Mouse (Mus musculus) T-helper 17 cell (primary cell): ENCODE measurements around the gene Rbm4.
"Not testable (repeated sequence)": the region's sequence is repeated elsewhere in the genome, so short reads cannot be mapped to it uniquely, and the experiment has no call there.

Experiments used
- in situ Hi-C, 2 experiments: fragments of 300-600 bp; cut with MboI, MseI; formaldehyde crosslinking; loops; 1 replicate in 1 of 2; 2 replicates in 1 of 2; pipeline ENCODE4 v1.15.1; 2025; ENCODE audit warnings: high pct_unique_total_duplicates in 2 of 2

The Rbm4 gene

GRCm38 (mm10) chr19:4793831-4794422 lies at the start of gene Rbm4:
Gene Rbm4, minus strand, starts transcription at chr19:4793901.
- in situ Hi-C loops: loop anchor here (5.0 kb wide), 1 partner anchor 37 kb away; the partner anchor contains the start of gene Rbm4b (in 2 of the 2)

- in situ Hi-C loops: loop anchor here in 1 of 2 experiments (10.0 kb wide), 1 partner anchor 218 kb away; the partner anchor contains the start of gene Rce1
Measured at GRCm38 (mm10) chr19:4842611-4843010, 48.9 kb upstream of the Rbm4 start.

- in situ Hi-C loops: loop anchor here in 1 of 2 experiments (10.0 kb wide), 1 partner anchor 216 kb away; the partner anchor contains the start of gene Rce1
Measured at GRCm38 (mm10) chr19:4840848-4841247, 47.1 kb upstream of the Rbm4 start.

GRCm38 (mm10) chr19:4839149-4839548 lies 45.4 kb upstream of the Rbm4 start, which contains the start of the genes Ccs and Ccdc87:
Gene Ccs, minus strand, starts transcription at chr19:4839332.
Gene Ccdc87, plus strand, starts transcription at chr19:4839366.
- in situ Hi-C loops: no loop called here

- in situ Hi-C loops: no loop called here
Measured at GRCm38 (mm10) chr19:4838526-4839140, 44.9 kb upstream of the Rbm4 start.

- in situ Hi-C loops: no loop called here
Measured at GRCm38 (mm10) chr19:4837049-4837448, 43.3 kb upstream of the Rbm4 start.

- in situ Hi-C loops: no loop called here
Measured at GRCm38 (mm10) chr19:4836096-4836495, 42.4 kb upstream of the Rbm4 start.

- in situ Hi-C loops: no loop called here
Measured at GRCm38 (mm10) chr19:4833977-4834376, 40.3 kb upstream of the Rbm4 start.

GRCm38 (mm10) chr19:4829156-4829555 lies 35.5 kb upstream of the Rbm4 start:
- in situ Hi-C loops: no loop called here

- in situ Hi-C loops: no loop called here
Measured at GRCm38 (mm10) chr19:4828444-4829114, 34.9 kb upstream of the Rbm4 start.

- in situ Hi-C loops: no loop called here
Measured at GRCm38 (mm10) chr19:4820678-4821303, 27.1 kb upstream of the Rbm4 start.

- in situ Hi-C loops: no loop called here
Measured at GRCm38 (mm10) chr19:4817182-4817835, 23.6 kb upstream of the Rbm4 start.

GRCm38 (mm10) chr19:4813015-4813414 lies 19.3 kb upstream of the Rbm4 start:
- in situ Hi-C loops: no loop called here

GRCm38 (mm10) chr19:4812334-4812949 lies 18.7 kb upstream of the Rbm4 start:
- in situ Hi-C loops: not testable (repeated sequence)

- in situ Hi-C loops: no loop called here
Measured at GRCm38 (mm10) chr19:4811909-4812242, 18.2 kb upstream of the Rbm4 start.

- in situ Hi-C loops: no loop called here
Measured at GRCm38 (mm10) chr19:4811063-4811908, 17.6 kb upstream of the Rbm4 start, which contains the start of the genes Gm21992 and Rbm14. Gene Gm21992, minus strand, starts transcription at chr19:4811612. Gene Rbm14, minus strand, starts transcription at chr19:4811634.

GRCm38 (mm10) chr19:4810746-4811062 lies 17.0 kb upstream of the Rbm4 start:
- in situ Hi-C loops: no loop called here

GRCm38 (mm10) chr19:4810309-4810708 lies 16.6 kb upstream of the Rbm4 start:
- in situ Hi-C loops: no loop called here

- in situ Hi-C loops: no loop called here
Measured at GRCm38 (mm10) chr19:4803283-4803682, 9.6 kb upstream of the Rbm4 start.

- in situ Hi-C loops: no loop called here
Measured at GRCm38 (mm10) chr19:4802691-4803091, 9.0 kb upstream of the Rbm4 start.
